Mouse (Mus musculus) testis, postnatal 10 days (tissue): ENCODE data around the gene Prox1.

Source experiments
- DNase-seq: peaks from one replicate; pipeline ENCODE4 v3.0.0; 2021; ENCODE audit warnings: low spot score

The Prox1 gene

DNA sequence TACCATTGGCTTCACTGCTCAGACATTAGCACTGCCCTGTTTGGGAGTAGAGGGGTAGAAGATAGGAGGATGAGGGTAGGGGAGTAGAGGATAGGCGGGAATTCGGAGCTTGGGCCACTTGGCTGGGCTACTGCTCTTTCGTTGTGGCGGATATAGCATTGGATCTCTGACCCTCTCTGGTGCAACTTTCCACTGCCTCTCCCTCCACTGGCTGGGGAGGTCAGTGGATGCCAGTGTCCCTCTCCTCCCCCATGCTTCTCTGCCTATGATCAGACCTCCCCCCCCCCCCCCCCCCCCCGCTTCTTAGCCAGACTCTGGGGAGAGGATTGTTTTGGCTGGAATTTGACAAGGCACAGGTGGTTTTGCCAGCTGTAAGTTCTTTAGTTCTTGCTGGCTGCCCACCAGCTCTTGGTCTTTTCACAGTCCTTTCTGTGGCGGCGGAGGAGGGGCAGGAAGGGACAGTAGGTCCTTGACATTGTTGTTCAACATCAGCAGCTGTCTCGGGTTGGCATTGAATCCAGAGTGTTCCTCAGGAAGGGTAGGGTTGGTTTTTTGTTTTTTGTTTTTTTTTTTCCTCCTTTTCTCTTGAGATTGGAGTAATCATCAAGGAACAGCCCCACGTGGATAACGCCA lies 90.8 kb downstream of the Prox1 start:
- DNase-seq = no peak

DNA sequence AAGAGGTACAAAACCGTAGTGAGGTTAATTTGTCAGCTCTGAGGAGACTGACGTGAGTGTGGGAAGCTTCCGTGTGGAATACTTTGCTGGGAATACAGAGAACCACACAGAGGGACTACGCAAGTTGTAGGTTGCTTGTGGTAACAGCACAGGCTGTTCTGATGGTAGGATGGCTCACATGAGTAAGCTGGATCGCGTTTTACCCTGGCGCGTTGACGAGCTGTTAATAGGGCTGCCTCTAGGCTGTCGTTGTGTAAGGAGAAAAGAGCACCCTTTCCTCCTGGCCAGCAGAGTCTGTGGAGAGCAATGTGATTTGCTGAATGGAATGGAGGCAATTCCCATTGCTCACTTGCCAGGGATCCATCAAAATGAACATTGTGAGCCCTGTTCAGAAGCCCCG lies 93.9 kb downstream of the Prox1 start:
- no peak for DNase-seq
